Mouse (Mus musculus): ENCODE measurements around the gene Runx1.

DNA sequence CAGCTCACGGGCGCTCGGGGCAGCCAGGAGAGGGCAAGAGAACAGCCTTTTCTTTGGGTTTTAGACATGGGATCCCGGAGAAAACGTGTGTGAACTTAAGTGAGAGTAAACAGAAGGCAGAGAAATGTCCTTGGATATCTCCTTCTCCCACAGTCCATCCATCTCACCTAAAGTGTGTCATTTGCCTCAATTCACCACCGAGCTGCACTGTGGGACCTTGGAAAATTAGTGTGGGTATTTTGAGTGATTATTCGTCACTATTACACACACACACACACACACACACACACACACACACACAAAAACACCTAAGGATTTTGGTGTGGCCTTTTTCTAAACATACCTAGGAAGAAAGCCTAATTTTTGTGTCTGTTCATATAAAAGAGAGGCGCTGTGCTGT, 183.7 kb downstream of the Runx1 start:
- TF ChIP-seq CTCF (conservative IDR thresholded peaks at IDR 0.05; ENCODE audit: insufficient read depth, insufficient read length, low read depth, low read length) = no peak
- no peak for TF ChIP-seq POLR2A (IDR thresholded peaks at IDR 0.05; ENCODE audit: low read depth, low read length)

All from kidney, adult 2 months (tissue).